Mouse (Mus musculus): ENCODE measurements around the gene Gm12258. TPM values are rescaled to one million over a fixed set of nuclear protein-coding genes. Genes with fewer than 3 reads are reported as not detected.
A peak's percentile ranks its signal among the peaks of the same experiment; 100 is the strongest.

Gene Gm12258
- polyA plus RNA-seq, 1 experiment from 2014 or later: 10.0 TPM

GRCm38 (mm10) chr11:58901080-58901479, 54.1 kb downstream of the Gm12258 start:
- H3K4me3 ChIP-seq (replicated peaks): no peak overlapping the region
- ATAC-seq (ENCODE audit: insufficient number of reproducible peaks, low FRiP score, low TSS enrichment, low read depth): no peak
- no peak overlapping the region for H3K27ac ChIP-seq (replicated peaks)
- H3K9me3 ChIP-seq (replicated peaks): no peaks in the 10 kb centered on the region
- no peaks in the 10 kb centered on the region for H3K27me3 ChIP-seq
- no peak overlapping the region for H3K4me2 ChIP-seq (replicated peaks)
- peaks cover 13% of the 10 kb centered on the region for H3K4me1 ChIP-seq
- H3K9ac ChIP-seq: no peak overlapping the region
- peaks cover 18% of the 10 kb centered on the region for H3K36me3 ChIP-seq

GRCm38 (mm10) chr11:58903511-58904409, 56.8 kb downstream of the Gm12258 start, which contains the start of gene Zfp39:
Zfp39 (minus strand) TSS chr11:58904225.
- no peaks in the 10 kb centered on the region for H3K27me3 ChIP-seq
- H3K27ac ChIP-seq (replicated peaks): peak within 1 kb of the TSS; percentile 82
- H3K4me1 ChIP-seq: peaks cover 13% of the 10 kb centered on the region
- H3K4me2 ChIP-seq (replicated peaks): peak within 1 kb of the TSS; percentile 77
- peaks cover 6% of the 10 kb centered on the region for H3K36me3 ChIP-seq
- WGBS: under 1% methylated on average over 40 of the region's 40 CpGs
- ATAC-seq (ENCODE audit: insufficient number of reproducible peaks, low FRiP score, low TSS enrichment, low read depth): peak; percentile 97
- H3K9ac ChIP-seq: peak within 1 kb of the TSS; percentile 84
- no peaks in the 10 kb centered on the region for H3K9me3 ChIP-seq (replicated peaks)
- H3K4me3 ChIP-seq (replicated peaks): peak within 1 kb of the TSS; percentile 82

GRCm38 (mm10) chr11:58904410-58904718, 57.4 kb downstream of the Gm12258 start:
- 2% methylated on average over 8 of the region's 8 CpGs for WGBS
- no peaks in the 10 kb centered on the region for H3K9me3 ChIP-seq (replicated peaks)
- 0 out of 2 replicates have a peak, but pooled peaks have one; percentile 2 for ATAC-seq (ENCODE audit: insufficient number of reproducible peaks, low FRiP score, low TSS enrichment, low read depth)
- peak overlapping the region; percentile 77 for H3K4me2 ChIP-seq (replicated peaks)
- peak overlapping the region; percentile 33 for H3K9ac ChIP-seq
- peak overlapping the region; percentile 82 for H3K4me3 ChIP-seq (replicated peaks)
- H3K27me3 ChIP-seq: no peaks in the 10 kb centered on the region
- H3K36me3 ChIP-seq: peaks cover 5% of the 10 kb centered on the region
- peaks cover 13% of the 10 kb centered on the region for H3K4me1 ChIP-seq
- peak overlapping the region; percentile 82 for H3K27ac ChIP-seq (replicated peaks)

GRCm38 (mm10) chr11:58904838-58905237, 57.9 kb downstream of the Gm12258 start:
- H3K9ac ChIP-seq: no peak overlapping the region
- no peaks in the 10 kb centered on the region for H3K9me3 ChIP-seq (replicated peaks)
- peaks cover 5% of the 10 kb centered on the region for H3K36me3 ChIP-seq
- peak overlapping the region; percentile 82; the same call in 1 of the 2 replicates for H3K4me3 ChIP-seq (replicated peaks)
- no peak overlapping the region for H3K27ac ChIP-seq (replicated peaks)
- H3K4me1 ChIP-seq: peaks cover 13% of the 10 kb centered on the region
- 43% methylated on average over 6 of the region's 6 CpGs for WGBS
- H3K27me3 ChIP-seq: no peaks in the 10 kb centered on the region
- peak overlapping the region; percentile 77; the same call in 1 of the 2 replicates for H3K4me2 ChIP-seq (replicated peaks)
- no peak for ATAC-seq (ENCODE audit: insufficient number of reproducible peaks, low FRiP score, low TSS enrichment, low read depth)

Other genes with a start within 250 kb of the Gm12258 start
- gene 2210407C18Rik, start 231.1 kb upstream of the Gm12258 start, polyA plus RNA-seq (2015; fragmentation: Nextera tagmentation; extraction: Ambion mirVana): not detected in 2 replicates
- 0.12 and 0.16 TPM in 2 replicates for gene Olfr323, start 216.7 kb upstream of the Gm12258 start, polyA plus RNA-seq (2015; fragmentation: Nextera tagmentation; extraction: Ambion mirVana)
- 0.08 TPM in 1 of 2 replicates, not detected in the other for gene Trim58, start 206.7 kb upstream of the Gm12258 start, polyA plus RNA-seq (2015; fragmentation: Nextera tagmentation; extraction: Ambion mirVana)
- 0.11 TPM in 1 of 2 replicates, not detected in the other for gene Olfr322, start 188.4 kb upstream of the Gm12258 start, polyA plus RNA-seq (2015; fragmentation: Nextera tagmentation; extraction: Ambion mirVana)
- gene Olfr320, start 166.1 kb upstream of the Gm12258 start, polyA plus RNA-seq (2015; fragmentation: Nextera tagmentation; extraction: Ambion mirVana): not detected in 2 replicates
- not detected in 2 replicates for gene Olfr319, start 148.0 kb upstream of the Gm12258 start, polyA plus RNA-seq (2015; fragmentation: Nextera tagmentation; extraction: Ambion mirVana)
- gene Olfr318, start 123.1 kb upstream of the Gm12258 start, polyA plus RNA-seq (2015; fragmentation: Nextera tagmentation; extraction: Ambion mirVana): not detected in 2 replicates
- 0.11 TPM in 1 of 2 replicates, not detected in the other for gene Olfr317, start 107.9 kb upstream of the Gm12258 start, polyA plus RNA-seq (2015; fragmentation: Nextera tagmentation; extraction: Ambion mirVana)
- 0.16 TPM in 1 of 2 replicates, not detected in the other for gene Olfr316, start 94.4 kb upstream of the Gm12258 start, polyA plus RNA-seq (2015; fragmentation: Nextera tagmentation; extraction: Ambion mirVana)
- gene Olfr315, start 74.0 kb upstream of the Gm12258 start, polyA plus RNA-seq (2015; fragmentation: Nextera tagmentation; extraction: Ambion mirVana): not detected in 2 replicates
- gene Olfr314, start 64.2 kb upstream of the Gm12258 start, polyA plus RNA-seq (2015; fragmentation: Nextera tagmentation; extraction: Ambion mirVana): not detected in 2 replicates
- gene Fam183b, start 45.2 kb upstream of the Gm12258 start, polyA plus RNA-seq (2015; fragmentation: Nextera tagmentation; extraction: Ambion mirVana): 8.8 and 13.1 TPM in 2 replicates
- gene Olfr313, start 32.2 kb upstream of the Gm12258 start, polyA plus RNA-seq (2015; fragmentation: Nextera tagmentation; extraction: Ambion mirVana): 0.08 TPM in 1 of 2 replicates, not detected in the other
- not detected in 2 replicates for gene Olfr312, start 17.9 kb upstream of the Gm12258 start, polyA plus RNA-seq (2015; fragmentation: Nextera tagmentation; extraction: Ambion mirVana)
- not detected in 2 replicates for gene Olfr311, start 7.9 kb upstream of the Gm12258 start, polyA plus RNA-seq (2015; fragmentation: Nextera tagmentation; extraction: Ambion mirVana)
- gene 2810021J22Rik, start 20.1 kb downstream of the Gm12258 start, polyA plus RNA-seq (2015; fragmentation: Nextera tagmentation; extraction: Ambion mirVana): 7.1 and 7.2 TPM in 2 replicates
- gene Zfp39, start 57.1 kb downstream of the Gm12258 start, polyA plus RNA-seq (2015; fragmentation: Nextera tagmentation; extraction: Ambion mirVana): 6.7 and 8.0 TPM in 2 replicates
- not detected in 2 replicates for gene Btnl10, start 70.8 kb downstream of the Gm12258 start, polyA plus RNA-seq (2015; fragmentation: Nextera tagmentation; extraction: Ambion mirVana)
- gene Rnf187, start 91.8 kb downstream of the Gm12258 start, polyA plus RNA-seq (2015; fragmentation: Nextera tagmentation; extraction: Ambion mirVana): 243 and 249 TPM in 2 replicates
- 43.6 and 55.8 TPM in 2 replicates for gene Hist3h2ba, start 101.8 kb downstream of the Gm12258 start, polyA plus RNA-seq (2015; fragmentation: Nextera tagmentation; extraction: Ambion mirVana)
- 37.0 and 38.3 TPM in 2 replicates for gene Hist3h2a, start 107.5 kb downstream of the Gm12258 start, polyA plus RNA-seq (2015; fragmentation: Nextera tagmentation; extraction: Ambion mirVana)
- 0.42 and 0.59 TPM in 2 replicates for gene Trim17, start 107.5 kb downstream of the Gm12258 start, polyA plus RNA-seq (2015; fragmentation: Nextera tagmentation; extraction: Ambion mirVana)
- gene Trim11, start 130.9 kb downstream of the Gm12258 start, polyA plus RNA-seq (2015; fragmentation: Nextera tagmentation; extraction: Ambion mirVana): 23.3 and 24.1 TPM in 2 replicates